Mouse (Mus musculus) WW6 (cell line): ENCODE measurements around the gene Cs.
"Not testable (repeated sequence)": the region's sequence is repeated elsewhere in the genome, so short reads cannot be mapped to it uniquely, and the experiment has no call there.

Experiments
- DNase-seq: peaks from one replicate; pipeline ENCODE4 v3.0.0-alpha.2; 2013; ENCODE audit warnings: low read depth, low spot score

Cs gene

GRCm38 (mm10) chr10:128337306-128338181, at the start of gene Cs:
Gene Cs, plus strand, starts transcription at chr10:128337734.
- peak; percentile 89 for DNase-seq

DNA sequence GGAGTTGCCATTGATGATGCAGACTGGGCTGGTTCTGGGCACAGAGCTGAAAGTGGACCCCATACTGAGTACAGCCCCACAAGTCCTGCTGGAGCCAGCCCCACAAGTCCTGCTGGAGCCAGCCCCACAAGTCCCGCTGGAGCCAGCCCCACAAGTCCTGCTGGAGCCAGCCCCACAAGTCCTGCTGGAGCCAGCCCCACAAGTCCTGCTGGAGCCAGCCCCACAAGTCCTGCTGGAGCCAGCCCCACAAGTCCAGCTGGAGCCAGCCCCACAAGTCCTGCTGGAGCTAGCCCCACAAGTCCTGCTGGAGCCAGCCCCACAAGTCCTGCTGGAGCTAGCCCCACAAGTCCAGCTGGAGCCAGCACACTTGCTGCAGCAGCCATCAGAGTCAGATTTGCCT, 46.9 kb upstream of the Cs start:
- not testable (repeated sequence) for DNase-seq

GRCm38 (mm10) chr10:128296370-128297090, 41.0 kb upstream of the Cs start:
- no peak for DNase-seq

DNA sequence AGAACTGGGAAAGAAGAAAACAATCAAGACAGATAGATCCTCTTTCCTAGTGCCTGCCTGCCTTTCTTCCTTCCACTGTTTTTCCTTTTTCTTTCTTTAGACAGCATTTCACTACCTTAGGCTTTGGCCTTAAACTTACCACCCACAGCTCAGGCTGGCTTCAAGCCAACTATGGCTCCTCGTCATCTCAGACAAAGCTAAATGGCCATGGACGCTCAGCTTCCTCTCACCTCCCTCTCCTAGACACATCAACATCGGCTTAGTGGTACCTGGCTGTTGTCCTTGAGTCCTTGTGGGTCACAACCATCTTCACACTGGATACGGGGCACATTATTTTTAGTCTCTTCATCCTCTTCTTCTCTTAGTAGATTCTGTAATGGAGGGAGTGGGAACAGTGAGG, 40.3 kb upstream of the Cs start:
- DNase-seq: no peak

DNA sequence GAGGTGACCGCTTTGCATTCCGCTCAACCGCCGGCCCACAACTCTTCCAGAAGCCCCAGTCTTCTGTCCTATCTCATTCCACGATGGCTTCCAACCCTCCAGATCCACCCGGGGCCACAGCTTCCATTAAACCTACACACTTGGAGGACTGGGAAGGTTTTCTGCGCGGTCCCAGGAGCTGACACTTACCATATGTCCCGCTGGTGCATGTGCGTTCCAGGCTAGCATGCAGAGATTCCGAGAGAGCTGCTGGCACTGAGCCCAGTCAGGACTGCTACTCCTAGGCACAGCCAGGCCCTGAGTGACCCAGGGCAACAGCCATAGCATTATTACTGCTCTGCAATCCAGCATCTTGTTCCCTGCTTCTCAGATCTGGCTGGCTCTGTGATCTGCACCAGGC, 39.9 kb upstream of the Cs start:
- no peak for DNase-seq

- DNase-seq: no peak
Measured at GRCm38 (mm10) chr10:128298243-128298642, 39.3 kb upstream of the Cs start.

- no peak for DNase-seq
Measured at GRCm38 (mm10) chr10:128298702-128299171, 38.8 kb upstream of the Cs start, which contains the start of gene Il23a. Gene Il23a, minus strand, starts transcription at chr10:128298752.

- no peak for DNase-seq
Measured at GRCm38 (mm10) chr10:128302357-128302756, 35.2 kb upstream of the Cs start.

GRCm38 (mm10) chr10:128302785-128303125, 34.8 kb upstream of the Cs start:
- no peak for DNase-seq

DNA sequence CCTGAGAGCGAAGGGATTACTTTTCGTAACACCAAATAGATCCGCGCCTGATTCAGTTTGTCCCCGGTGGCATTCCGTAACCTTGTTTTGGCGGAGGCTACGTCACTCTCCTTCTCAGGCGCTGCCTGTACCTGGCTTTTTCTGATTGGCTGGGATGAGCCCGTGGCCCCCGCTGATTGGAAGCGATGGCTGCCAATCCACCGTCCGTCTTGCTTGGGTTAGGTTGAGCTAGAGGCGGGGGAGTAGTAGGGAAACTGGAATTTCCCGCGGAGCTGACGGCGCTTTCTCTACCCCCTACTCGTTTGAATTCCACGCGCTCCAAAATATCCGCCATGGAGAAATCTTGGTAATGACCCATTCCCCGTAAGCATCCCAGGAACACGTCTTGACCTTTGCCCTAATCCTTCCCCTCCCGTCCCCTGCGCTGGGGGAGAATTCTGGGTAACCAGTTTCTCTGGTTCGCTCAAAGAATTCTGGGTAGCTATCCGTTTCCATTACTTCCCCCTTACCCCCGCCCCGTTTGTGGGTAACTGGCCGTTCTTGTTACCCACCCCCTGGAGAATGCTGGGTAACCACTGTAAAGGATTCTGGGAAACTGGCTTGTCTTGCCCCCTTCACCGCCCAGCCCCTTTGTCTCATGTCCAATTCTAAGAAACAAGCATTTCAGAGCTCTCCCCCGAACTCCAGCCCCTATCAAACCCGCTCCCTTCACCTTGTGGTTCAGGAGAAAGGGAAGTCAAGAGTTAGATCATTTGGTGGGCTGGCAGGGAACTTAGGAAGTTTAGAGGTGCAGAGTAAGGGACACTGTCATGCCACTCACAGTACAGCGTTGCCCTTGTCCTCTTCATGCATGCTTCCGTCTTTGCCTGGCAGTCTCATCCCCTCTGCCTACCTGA, 34.2 kb upstream of the Cs start, which contains the start of gene Pan2:
TSS of gene Pan2 (plus strand) at position 210 of the 896 bp plus-strand sequence.
- DNase-seq: peak; percentile 96

DNA sequence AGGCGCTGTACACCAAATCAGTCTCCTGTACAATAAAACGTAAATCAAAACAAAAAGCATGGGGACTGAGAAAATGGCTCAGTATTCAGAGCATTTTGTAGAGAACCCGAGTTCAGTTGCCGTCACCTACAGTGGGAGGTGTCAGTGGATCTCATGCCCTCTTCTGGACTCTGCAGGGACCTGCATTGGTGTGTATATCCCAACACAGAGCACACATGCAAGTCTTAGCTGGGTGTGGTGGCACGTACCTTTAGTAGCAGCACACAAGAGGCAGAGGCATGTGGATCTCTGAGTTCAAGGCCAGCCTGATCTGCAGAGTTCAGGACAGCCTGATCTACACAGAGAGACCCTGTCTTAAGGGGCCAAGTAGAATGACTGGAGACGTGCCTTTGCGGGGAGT, 27.9 kb upstream of the Cs start:
- no peak for DNase-seq

- no peak for DNase-seq
Measured at GRCm38 (mm10) chr10:128310177-128310576, 27.4 kb upstream of the Cs start.

GRCm38 (mm10) chr10:128310902-128311301, 26.6 kb upstream of the Cs start:
- DNase-seq: no peak

GRCm38 (mm10) chr10:128315578-128315977, 22.0 kb upstream of the Cs start:
- DNase-seq: no peak

DNA sequence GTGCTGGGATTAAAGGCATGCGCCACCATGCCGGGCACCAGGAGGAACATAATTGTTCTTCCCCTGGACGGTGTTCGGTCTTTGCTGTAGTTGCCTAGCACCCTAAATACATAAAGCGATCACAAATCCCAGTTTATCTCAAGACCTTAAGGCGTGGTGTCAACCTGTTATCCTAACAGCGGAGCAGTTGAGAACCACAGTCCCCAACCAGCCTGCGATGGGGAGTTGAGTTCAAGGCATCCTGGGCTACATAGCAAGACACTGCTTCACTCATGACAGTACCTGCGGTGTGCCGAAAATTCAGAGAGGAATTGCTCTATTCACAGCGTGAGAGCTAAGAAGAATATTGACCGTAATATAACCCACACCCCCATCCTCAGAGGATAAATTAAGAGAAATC, 15.9 kb upstream of the Cs start:
- DNase-seq: no peak

GRCm38 (mm10) chr10:128322141-128323108, 15.1 kb upstream of the Cs start, which contains the start of gene Cnpy2:
Gene Cnpy2, plus strand, starts transcription at chr10:128322459.
- peak; percentile 91 for DNase-seq

DNA sequence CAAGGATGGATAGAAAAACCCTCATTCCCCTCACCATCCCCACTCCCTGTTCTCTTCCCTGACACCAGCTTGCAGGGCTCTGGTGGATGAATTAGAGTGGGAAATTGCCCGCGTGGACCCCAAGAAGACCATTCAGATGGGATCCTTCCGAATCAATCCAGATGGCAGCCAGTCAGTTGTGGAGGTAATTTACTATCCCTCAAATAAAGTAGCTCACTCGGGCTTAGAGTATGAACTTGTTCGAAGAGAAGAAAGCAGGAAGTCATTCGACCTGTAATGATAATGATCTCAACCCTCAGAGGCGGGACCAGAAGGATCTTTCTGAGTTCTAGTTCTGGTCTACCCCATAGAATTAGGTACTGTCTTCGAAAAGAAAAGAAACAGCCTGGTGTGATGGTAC, 14.0 kb upstream of the Cs start:
- no peak for DNase-seq

GRCm38 (mm10) chr10:128326825-128327224, 10.7 kb upstream of the Cs start:
- DNase-seq: no peak

- DNase-seq: no peak
Measured at GRCm38 (mm10) chr10:128327610-128328009, 9.9 kb upstream of the Cs start.
